Mouse (Mus musculus): ENCODE data around the gene Kbtbd8. TPM values are rescaled to one million over a fixed set of nuclear protein-coding genes. Genes with fewer than 3 reads are reported as not detected.
A peak's percentile ranks its signal among the peaks of the same experiment; 100 is the strongest.

Gene Kbtbd8
- 0.77 and 2.5 TPM in 2 replicates for total RNA-seq (2015; ENCODE audit: low replicate concordance)
- total RNA-seq (2017; ENCODE audit: low replicate concordance), result 1.5 and 3.3 TPM in 2 replicates

DNA sequence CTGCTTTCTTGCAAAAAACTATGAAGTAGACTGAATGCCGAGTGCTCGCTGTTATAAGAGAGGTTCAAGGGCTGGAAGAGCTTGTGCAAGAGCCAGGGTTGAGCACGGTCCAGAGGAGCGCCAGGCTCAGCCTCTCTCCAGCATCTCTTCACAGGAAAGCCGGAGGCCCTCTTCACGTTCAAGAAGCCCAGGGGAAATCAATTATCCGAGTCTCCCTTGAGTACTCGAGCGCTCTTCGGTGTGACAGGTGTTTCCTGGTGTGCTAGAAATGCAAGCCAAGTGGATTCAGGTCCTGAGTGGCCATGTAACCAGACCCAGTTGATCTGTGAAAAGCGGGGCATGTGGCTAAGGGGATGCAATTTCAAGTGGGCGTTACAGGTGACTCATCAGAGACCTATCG lies at the start of gene Kbtbd8:
Kbtbd8 (plus strand) TSS at position 295 of the 400 bp plus-strand sequence.
- no peak for ATAC-seq (replicated peaks; ENCODE audit: low FRiP score, poor library complexity, severe bottlenecking)

DNA sequence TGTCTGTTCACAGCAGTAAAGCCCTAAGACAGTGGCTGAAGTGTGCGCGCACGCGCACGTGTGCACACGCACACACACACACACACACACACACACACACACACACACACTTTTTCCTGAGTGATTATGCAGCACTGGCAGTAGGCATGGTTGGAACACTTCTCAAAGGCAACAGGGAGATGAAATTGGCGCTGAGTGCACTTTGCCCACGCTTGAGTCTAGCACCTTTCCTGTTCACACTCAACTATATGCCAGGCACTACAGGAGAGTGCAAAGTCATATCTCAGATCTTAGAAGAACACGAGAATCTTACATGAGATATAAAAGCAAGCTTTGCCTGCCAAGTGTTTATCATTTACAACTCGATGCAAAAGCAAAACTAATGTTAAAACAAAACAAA lies 47.3 kb upstream of the Kbtbd8 start:
- no peak for ATAC-seq (replicated peaks; ENCODE audit: low FRiP score, poor library complexity, severe bottlenecking)

DNA sequence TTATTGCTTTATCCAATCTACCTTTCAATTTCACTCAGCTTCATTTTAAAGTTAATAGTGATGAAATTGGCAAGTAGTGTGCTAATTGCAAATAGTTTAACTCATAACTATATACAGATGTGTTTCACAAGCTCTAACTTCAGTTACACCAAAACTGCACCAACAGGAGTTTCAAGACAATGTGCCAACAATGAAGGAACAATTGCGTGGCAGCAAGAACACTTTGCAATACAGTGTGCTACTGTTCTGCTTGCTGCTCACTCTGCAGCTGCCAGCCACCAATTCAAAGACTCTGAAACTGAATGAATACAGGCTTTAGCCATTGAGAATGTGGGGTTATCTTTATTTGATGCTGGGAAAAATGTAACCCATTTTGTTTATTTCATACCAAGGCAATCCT lies 31.8 kb upstream of the Kbtbd8 start:
- no peak for ATAC-seq (replicated peaks; ENCODE audit: low FRiP score, poor library complexity, severe bottlenecking)

DNA sequence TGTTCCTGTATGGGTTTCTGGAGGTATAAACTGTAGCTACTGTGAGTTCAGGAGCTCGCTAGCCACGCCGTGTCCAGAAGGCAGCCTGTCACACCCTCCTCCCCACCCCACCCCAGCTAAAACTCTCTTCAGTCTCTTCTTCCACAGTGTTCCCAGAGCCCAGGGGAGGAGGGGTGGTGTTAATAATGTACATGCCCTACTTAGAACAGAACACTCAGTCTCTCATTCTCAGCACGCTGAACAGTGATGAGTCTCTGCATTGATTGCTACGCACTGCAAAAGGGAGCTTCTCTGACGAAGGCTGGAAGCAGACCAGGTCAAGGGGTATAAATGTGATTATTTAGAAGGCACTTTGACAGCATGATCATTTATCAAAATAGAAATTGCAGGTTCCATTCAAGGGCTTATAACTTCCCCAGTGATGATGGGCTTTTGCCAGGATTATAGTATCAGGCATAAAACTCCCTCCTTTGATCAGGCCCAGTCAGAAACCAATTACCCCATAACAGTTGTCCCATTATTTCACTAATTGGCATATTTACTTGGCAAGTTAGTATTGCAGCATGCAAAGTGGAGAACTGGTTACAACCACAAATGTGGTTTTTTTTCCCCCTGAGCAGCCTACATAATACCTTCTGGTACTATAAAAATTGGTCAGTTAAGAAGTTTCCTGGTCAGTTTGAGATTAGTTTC lies 29.7 kb upstream of the Kbtbd8 start:
- ATAC-seq (replicated peaks; ENCODE audit: low FRiP score, poor library complexity, severe bottlenecking), result no peak

DNA sequence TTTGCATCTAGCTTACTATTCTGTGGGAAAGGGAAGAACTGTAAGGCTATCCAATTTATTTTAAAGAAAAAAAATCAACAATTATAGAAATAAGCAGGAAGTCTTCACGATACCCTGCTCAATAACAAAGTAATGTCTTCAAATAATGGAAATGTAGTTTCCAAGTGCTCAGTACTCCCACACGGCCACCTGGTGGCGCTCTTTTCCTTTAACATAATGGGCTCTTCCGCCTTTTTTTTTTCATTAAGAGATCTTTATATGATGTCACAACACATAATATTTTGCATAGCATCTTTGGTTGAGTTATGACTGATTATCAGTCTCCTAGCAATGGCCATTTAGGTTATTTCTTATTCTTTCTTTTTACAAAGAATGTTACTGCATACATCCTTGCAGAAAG lies 29.0 kb upstream of the Kbtbd8 start:
- ATAC-seq (replicated peaks; ENCODE audit: low FRiP score, poor library complexity, severe bottlenecking), result no peak

DNA sequence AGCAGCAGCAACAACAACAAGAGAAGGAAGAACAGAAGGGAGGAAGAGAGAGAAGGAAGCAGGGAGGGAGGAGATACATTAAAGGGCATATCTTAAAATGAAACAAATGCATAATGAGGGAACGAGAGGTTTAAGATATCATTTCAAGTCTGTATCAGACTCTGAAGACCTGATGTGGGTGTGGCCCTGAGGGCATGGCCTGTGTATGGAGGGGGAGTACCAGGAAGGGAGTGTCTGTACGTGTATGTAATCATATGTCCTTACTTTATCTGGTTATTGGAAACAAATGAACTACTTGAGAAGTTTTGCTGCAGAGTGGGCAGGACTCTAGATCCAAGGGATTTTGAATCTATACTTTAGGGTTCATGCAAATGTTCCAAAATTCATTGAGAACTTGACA lies 22.3 kb upstream of the Kbtbd8 start:
- no peak for ATAC-seq (replicated peaks; ENCODE audit: low FRiP score, poor library complexity, severe bottlenecking)

DNA sequence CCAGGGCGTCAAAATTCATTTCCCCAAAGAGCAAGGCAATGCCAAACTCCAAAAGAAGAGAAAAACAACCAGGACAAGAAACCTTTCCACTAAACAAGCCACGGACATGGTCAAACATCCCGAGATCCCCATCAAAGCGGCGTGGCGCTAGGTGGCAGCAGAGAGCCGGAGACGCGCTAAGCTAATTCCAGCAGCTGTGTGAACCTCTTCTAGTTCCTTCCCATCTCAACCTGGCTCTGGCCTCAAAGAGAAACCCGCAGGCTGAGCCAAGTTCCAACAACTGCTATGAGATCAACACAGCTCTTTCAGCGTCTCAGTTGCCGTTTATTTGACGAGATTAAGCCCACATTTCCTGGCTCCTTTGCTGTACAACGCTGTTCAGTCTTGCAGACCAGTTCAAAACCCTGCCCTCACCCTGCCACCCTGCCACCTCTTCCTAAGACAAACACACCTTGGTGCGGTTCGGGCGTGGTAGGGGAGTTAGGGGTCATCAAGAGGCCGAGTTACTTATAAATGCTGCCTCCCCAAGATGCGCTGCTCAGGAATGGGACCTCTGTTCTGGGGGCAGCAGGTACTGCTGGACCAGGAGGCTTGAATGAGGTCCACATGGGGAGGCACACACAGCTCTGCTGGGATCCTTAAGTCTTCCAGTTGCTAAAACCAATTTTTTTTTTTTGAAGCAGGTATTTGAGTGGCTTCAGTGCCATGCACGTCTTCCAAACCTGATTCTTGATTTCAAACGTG lies 18.5 kb upstream of the Kbtbd8 start:
- 0 out of 2 replicates have a peak, but pooled peaks have one; percentile 73 for ATAC-seq (replicated peaks; ENCODE audit: low FRiP score, poor library complexity, severe bottlenecking)

DNA sequence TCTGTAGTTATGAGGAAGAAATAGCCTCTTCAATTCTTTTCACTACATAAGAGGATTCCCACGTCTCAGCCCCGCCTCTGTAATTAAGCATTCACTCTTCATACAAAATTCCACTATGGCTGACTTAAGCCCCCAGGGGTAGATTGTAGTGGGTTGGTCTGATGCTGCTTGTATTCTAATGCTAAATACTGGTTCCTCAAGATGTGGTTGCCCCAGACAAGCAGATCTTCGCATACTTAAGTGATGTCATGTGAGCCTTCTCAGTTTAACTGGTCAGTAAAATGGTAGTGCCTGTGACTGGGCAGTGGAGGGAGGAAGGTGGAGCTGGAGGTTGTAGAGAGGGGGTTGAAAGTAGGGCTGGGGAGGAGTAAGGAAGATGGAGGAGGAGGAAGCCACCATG lies 13.3 kb upstream of the Kbtbd8 start:
- no peak for ATAC-seq (replicated peaks; ENCODE audit: low FRiP score, poor library complexity, severe bottlenecking)

DNA sequence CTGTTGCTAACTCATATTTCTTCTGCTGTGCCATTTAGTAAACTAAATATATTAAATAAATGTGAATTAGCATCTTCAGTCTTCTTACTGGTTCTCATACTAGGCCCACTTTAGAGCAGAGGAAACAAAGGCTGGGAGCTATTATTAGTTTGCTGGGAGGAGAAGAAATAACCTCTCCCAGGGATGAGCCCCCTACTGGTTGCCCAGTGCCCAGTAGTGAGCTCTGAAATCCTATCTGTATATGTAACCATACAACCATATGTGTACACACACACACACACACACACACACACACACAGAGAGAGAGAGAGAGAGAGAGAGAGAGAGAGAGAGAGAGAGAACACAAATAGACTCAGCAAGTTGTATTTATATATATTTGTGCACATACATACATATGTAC lies 8.6 kb upstream of the Kbtbd8 start:
- ATAC-seq (replicated peaks; ENCODE audit: low FRiP score, poor library complexity, severe bottlenecking), result no peak

DNA sequence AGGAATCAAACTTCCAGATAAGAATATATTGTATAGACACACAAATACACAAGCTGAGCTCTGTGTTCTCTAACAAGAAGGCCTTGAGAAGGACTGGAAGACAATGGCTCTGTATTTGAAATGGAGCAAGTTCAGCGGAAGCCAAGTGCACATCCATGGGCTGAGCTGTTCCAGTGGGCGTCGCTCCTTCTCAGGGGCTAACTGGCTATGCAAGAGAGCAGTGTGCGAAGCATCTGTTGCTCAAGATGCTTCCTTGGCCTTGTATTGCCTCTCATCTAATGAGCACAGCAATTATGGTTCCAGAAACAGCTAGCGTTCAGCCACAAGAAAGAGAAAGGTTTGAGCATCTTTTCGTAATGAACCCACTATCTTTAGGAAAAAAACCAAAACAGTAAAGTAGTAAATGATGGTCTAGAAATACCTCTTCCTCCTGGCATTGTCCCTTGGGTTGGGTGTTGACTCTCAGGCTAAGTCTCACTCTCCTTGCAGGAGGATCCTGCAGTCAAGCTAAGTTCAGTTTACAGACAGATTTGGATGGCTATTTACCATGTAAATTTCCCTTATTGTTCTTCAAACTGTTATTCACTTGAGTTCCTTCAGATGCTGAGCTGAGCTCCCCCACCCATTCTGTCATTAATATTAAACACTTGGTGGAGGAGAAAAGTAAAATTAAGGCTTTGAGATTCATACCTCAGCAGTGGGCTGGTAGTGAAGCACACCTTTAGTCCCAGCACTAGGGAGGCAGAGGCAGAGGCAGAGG lies 7.2 kb upstream of the Kbtbd8 start:
- ATAC-seq (replicated peaks; ENCODE audit: low FRiP score, poor library complexity, severe bottlenecking), result no peak

DNA sequence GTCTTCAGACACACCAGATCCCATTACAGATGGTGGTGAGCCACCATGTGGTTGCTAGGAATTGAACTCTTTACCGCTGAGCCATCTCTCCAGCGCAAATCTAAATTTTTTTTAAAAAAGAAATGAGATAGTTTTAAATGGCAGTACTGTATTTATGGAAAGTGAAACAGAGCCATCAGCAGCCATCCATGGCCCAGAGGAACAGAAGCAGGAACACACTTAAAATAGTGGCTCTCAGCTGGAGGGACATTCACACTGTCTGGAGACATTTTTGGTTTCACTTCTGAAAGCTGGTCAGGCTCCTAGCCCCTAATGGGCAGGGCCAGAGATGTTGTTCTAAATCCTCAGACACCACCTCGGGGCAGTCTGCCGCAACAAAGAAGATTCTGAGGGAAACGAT lies 5.0 kb upstream of the Kbtbd8 start:
- no peak for ATAC-seq (replicated peaks; ENCODE audit: low FRiP score, poor library complexity, severe bottlenecking)

DNA sequence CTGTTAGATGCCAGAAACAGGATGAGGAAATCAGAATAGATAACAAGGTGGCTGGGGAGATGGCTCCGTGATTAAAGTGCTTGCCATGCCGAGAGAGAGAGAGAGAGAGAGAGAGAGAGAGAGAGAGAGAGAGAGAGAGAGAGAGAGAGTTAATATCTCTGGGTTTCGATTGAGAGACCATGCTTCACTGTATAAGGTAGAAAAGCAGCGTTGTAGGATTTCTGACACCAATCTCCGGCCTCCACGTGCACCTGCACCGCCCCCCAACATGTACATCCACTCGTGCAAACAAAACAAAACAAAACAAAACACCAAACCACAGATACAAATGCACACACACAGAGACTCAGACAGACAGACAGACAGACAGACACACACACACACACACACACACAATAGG lies 527 bp upstream of the Kbtbd8 start:
- ATAC-seq (replicated peaks; ENCODE audit: low FRiP score, poor library complexity, severe bottlenecking), result no peak

DNA sequence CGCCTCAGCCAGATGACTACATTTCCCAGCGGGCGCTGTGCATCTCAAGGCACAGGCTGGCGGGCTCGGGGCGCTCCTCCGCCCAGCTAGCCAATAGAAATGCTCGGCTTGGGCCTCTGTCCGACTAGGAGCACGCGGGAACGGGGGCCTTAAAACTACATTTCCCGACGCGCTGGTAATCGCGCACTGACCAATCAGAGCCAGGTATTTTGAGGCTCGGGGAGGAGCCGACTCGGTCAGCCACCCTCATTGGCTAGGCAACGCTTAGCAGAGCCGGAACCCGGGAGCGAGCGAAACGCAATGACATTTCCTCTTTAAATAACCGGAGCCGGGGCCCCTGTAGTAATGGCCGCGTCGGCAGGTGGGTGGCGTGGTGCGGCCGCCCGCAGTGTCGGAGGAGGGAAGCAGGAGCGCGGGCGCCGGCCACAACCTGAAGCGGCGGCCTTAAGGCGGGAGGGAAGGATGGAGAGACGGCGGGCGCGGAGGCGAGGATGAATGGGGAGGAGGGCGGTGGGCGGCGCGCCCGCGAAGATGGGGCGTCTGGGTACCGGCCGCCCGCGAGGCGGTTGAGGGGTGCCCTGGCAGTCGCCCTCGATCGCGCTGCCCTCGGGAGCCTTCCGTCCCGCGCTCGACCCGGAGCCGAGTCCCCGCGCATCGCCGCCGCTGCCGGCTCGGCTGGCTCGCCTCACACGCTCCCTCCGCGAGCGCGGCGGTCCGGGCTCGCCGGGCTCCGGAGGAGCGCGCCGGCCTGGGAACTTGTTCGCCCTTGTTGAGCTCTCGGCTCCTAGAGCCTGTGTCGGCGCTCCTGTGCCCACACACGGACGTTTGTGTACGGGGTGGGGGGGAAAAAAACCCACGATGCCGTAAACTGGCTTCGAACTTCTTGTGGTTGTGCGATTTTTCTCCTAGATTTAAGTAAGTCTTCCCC lies 838 bp downstream of the Kbtbd8 start:
- peak; percentile 100 for ATAC-seq (replicated peaks; ENCODE audit: low FRiP score, poor library complexity, severe bottlenecking)

DNA sequence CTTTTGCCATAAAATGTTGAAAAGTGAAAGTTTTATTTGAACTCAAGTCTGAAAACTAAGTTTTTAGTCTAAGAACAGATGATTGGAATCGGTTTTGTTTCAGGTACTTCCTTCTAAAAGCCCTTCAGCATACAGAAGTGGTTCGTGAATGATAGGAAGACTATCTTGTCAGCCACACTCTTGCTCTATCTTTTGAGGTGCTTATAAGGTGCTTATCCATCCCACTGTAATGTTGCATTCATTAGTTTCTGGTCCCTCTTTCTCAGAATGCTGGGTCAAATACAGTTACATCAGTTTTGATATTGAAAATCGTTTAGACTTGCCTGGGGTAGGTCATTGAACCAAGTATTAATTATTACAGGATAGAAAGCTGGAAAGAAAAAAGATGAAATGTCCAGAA lies 2.3 kb downstream of the Kbtbd8 start:
- ATAC-seq (replicated peaks; ENCODE audit: low FRiP score, poor library complexity, severe bottlenecking), result no peak

DNA sequence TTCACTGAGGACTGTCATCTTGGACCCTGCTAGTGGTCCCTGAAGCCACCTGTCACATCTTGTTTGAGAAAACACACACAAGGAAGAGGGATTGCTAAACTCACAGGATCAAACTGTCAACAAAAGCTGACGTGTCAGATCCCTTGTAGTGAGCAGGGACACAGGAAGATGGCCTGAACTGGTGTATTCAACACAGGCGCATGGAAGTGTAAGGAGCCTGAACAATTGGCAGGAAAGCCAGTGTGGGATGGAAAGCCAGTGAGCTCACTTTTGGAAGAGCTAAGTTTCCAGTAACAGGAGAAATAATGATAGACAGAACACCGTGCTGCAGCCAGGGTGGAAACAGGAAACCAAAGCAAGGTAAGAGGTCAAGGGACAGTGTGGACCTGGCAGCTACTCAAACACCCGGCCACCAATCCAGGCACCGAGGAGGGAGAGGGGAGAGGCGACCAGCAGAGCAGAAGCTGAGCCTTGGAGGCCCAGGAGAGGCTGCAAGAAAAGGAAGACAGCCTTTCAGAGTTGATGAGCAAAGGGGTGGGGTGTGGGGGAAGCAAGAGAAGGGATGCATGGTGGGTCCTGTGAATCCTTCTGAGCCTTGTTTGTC lies 33.0 kb downstream of the Kbtbd8 start:
- no peak for ATAC-seq (replicated peaks; ENCODE audit: low FRiP score, poor library complexity, severe bottlenecking)

DNA sequence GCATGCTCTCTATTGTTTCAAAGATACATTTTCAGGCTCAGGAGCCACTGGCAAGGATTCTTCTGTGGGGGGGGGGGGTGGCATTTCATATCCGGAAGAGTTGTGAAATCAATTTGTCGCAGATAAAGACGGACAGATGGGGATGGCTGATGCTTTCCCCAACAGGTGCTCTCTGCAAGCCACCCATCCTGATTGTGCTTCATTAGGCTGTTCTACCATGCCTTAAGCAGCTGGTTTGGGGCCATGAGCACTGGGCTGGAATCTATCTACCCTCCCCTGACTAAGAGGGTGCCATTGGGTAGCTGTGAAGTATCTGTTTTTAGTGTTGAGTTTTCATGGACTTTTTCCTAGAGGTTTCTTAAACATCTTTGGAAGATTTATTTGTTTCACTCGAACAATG lies 33.8 kb downstream of the Kbtbd8 start:
- ATAC-seq (replicated peaks; ENCODE audit: low FRiP score, poor library complexity, severe bottlenecking), result no peak

DNA sequence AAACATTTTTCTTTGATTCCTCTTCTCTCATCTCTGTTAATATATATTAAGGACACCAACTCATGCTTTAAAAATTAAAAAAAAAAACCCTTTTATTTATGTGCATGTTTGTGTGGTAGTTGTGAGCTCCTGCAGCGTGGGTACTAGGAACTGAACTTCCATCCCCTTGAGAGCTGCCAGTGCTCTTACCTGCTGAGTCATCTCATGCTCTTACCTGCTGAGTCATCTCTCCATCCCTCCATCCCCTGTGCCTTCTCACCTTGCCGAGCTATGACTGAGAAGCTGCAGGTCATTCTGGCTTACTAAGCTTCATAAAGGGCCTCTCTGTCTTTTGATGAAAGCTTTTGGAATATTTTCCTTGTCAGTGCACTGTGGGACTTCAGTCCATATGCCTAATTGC lies 34.5 kb downstream of the Kbtbd8 start:
- peak; percentile 69; the same call in 1 of the 2 replicates for ATAC-seq (replicated peaks; ENCODE audit: low FRiP score, poor library complexity, severe bottlenecking)

DNA sequence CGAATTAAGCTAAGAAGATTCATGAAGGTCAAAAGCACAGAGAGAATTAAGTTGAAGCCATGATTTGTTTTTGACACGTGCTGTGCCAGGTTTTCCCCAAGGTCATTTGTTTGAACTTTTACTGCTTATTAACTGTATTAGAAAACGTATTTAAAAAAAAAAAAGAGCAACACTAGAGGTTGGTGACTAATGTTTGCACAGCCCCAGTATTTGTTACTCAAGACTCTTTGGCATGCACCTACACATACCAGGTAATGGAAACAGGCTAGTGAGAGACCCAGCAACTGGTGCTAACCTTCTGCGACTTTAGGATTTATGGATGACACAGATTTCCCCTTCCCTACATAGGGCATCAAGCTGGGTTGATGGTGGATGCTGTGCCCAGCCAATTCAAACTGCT lies 46.9 kb downstream of the Kbtbd8 start:
- no peak for ATAC-seq (replicated peaks; ENCODE audit: low FRiP score, poor library complexity, severe bottlenecking)

DNA sequence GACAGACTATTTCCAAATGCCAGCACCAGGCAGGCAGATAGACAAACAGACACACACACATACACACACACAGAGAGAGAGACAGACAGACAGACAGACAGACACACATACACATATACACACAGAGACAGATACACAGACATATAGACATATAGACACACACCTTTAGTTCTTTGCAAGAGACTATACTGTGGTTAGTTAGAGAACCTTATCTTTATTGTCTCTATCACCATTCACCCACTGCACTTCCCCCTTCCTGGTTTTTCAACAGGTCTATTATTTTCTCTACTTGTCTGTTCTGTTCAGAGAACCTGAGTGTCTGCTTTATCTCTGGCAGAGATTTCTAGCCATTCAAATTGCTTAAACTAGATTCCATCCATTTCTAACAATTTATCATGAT lies 48.6 kb downstream of the Kbtbd8 start:
- no peak for ATAC-seq (replicated peaks; ENCODE audit: low FRiP score, poor library complexity, severe bottlenecking)

All from erythroblast, adult 5-6 weeks (primary cell).